In the genomic region with DNA sequence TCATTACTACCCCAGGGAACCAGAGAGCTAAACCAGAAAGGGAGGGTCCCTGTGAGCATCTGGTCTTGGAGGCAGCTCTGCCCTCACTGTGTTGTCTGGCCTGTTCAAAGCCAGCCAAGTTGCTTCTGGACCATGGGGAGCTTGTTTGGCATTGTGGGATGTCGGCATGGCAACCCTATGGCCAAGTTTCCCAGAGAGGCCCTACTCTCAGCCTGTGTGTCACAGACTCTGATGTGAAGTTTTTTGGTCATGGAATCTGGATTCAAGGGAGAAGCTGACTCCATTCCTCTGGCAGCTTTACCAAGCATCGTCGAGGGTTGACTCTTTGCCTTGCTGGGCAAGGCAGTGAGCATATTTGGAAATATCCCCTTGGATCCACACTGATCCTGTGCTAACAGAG, we compare ENCODE assay signal across 9 mouse cellular contexts. TPM values are rescaled to one million over a fixed set of nuclear protein-coding genes. Genes with fewer than 3 reads are reported as not detected.
DNase-seq lines count a peak whose midpoint lies in the region; ATAC-seq lines count a peak whose summit lies in the region.
"Had no signal": no experiment of that assay in that cellular context is flagged by ENCODE, and none has a peak within 500 bp of the region (broad histone marks: within the 10 kb centered on the region; RNA-seq: fewer than 3 reads in every experiment).

No protein-coding gene starts in this region.

- H3K4me1 ChIP-seq in heart, embryonic 12.5 days (replicated peaks): peaks cover 17% of the 10 kb centered on the region
- H3K4me1 ChIP-seq in midbrain, embryonic 16.5 days (ENCODE audit: control insufficient read depth, insufficient read depth, low read length): peaks cover 28% of the 10 kb centered on the region
- peaks cover 65% of the 10 kb centered on the region for H3K4me1 ChIP-seq in midbrain, embryonic 13.5 days (replicated peaks)

- intact Hi-C loops in gastrocnemius, postnatal 36 days (cut with DNase I): no loop called here

- H3K36me3 ChIP-seq in heart, embryonic 12.5 days: no peaks in the 10 kb centered on the region
- no peaks in the 10 kb centered on the region for H3K36me3 ChIP-seq in midbrain, embryonic 16.5 days (ENCODE audit: control insufficient read depth, insufficient read depth, low read length)
- no peaks in the 10 kb centered on the region for H3K36me3 ChIP-seq in midbrain, embryonic 13.5 days
- H3K36me3 ChIP-seq: embryonic facial prominence, embryonic 12.5 days had no signal

- 60% methylated on average over 3 of the region's 3 CpGs for WGBS in heart, embryonic 12.5 days
- 67% methylated on average over 3 of the region's 3 CpGs for WGBS in midbrain, embryonic 16.5 days
- WGBS in midbrain, embryonic 13.5 days: 66% methylated on average over 3 of the region's 3 CpGs

- no peak overlapping the region for H3K9ac ChIP-seq in heart, embryonic 12.5 days
- no peak overlapping the region for H3K9ac ChIP-seq in midbrain, embryonic 16.5 days (ENCODE audit: low read depth, low read length)
- no peak overlapping the region for H3K9ac ChIP-seq in midbrain, embryonic 13.5 days (replicated peaks)
- H3K9ac ChIP-seq: embryonic facial prominence, embryonic 12.5 days had no signal

- no peak overlapping the region for H3K4me2 ChIP-seq in heart, embryonic 12.5 days
- no peak overlapping the region for H3K4me2 ChIP-seq in midbrain, embryonic 16.5 days (ENCODE audit: low read length)
- no peak overlapping the region for H3K4me2 ChIP-seq in midbrain, embryonic 13.5 days (replicated peaks)
- H3K4me2 ChIP-seq: embryonic facial prominence, embryonic 12.5 days had no signal

- peaks cover 68% of the 10 kb centered on the region for H3K27me3 ChIP-seq in heart, embryonic 12.5 days (replicated peaks)
- no peaks in the 10 kb centered on the region for H3K27me3 ChIP-seq in midbrain, embryonic 16.5 days (ENCODE audit: control insufficient read depth, insufficient read depth, low read depth, low read length)
- peaks cover 16% of the 10 kb centered on the region for H3K27me3 ChIP-seq in midbrain, embryonic 13.5 days

- no peak for ATAC-seq in heart, embryonic 12.5 days (ENCODE audit: insufficient number of reproducible peaks, low FRiP score)
- ATAC-seq in midbrain, embryonic 16.5 days: no peak
- ATAC-seq in midbrain, embryonic 13.5 days: no peak
- ATAC-seq in cerebellum, adult (ENCODE audit: insufficient number of reproducible peaks, low FRiP score, low TSS enrichment): no peak

- H3K9me3 ChIP-seq in heart, embryonic 12.5 days (replicated peaks): no peaks in the 10 kb centered on the region
- no peaks in the 10 kb centered on the region for H3K9me3 ChIP-seq in midbrain, embryonic 16.5 days (replicated peaks; ENCODE audit: control insufficient read depth, low read length, poor library complexity, severe bottlenecking)
- H3K9me3 ChIP-seq in midbrain, embryonic 13.5 days: no peaks in the 10 kb centered on the region
- H3K9me3 ChIP-seq: embryonic facial prominence, embryonic 12.5 days had no signal

- DNase-seq in heart, adult 18-20 months: peak; percentile 40 to 59
- peak; percentile 50 to 51 for DNase-seq in gastrocnemius, postnatal 36 days
- no peak for DNase-seq in thymus, postnatal 10 days (ENCODE audit: low spot score in 2 of 2)
- DNase-seq in right cerebral cortex, postnatal 4 days: no peak

- no peak overlapping the region for H3K27ac ChIP-seq in heart, embryonic 12.5 days (ENCODE audit: poor library complexity, severe bottlenecking)
- H3K27ac ChIP-seq in midbrain, embryonic 16.5 days (ENCODE audit: low read length): 0 out of 2 replicates have a peak overlapping the region, but pooled peaks have one; percentile 35
- H3K27ac ChIP-seq in midbrain, embryonic 13.5 days: no peak overlapping the region
- H3K27ac ChIP-seq: embryonic facial prominence, embryonic 12.5 days had no signal

- H3K4me3 ChIP-seq in heart, embryonic 12.5 days: no peak overlapping the region
- no peak overlapping the region for H3K4me3 ChIP-seq in midbrain, embryonic 16.5 days (ENCODE audit: low read depth, low read length)
- no peak overlapping the region for H3K4me3 ChIP-seq in midbrain, embryonic 13.5 days (replicated peaks)
- H3K4me3 ChIP-seq: embryonic facial prominence, embryonic 12.5 days had no signal

RNA-seq across cellular contexts. Expression of gene Galnt16, which starts 3.9 kb away (rescaled TPM):
- total RNA-seq in heart, adult 18-20 months (2021): 1 to 10 TPM; 1.7 to 2.8 TPM
- polyA plus RNA-seq in heart, embryonic 12.5 days (2016; fragmentation: Nextera tagmentation; extraction: Ambion mirVana): 2.1 and 2.2 TPM in 2 replicates
- polyA plus RNA-seq in midbrain, embryonic 16.5 days (2015; fragmentation: Nextera tagmentation; extraction: Ambion mirVana): 41.8 and 43.3 TPM in 2 replicates
- polyA plus RNA-seq in midbrain, embryonic 13.5 days (2015; fragmentation: Nextera tagmentation; extraction: Ambion mirVana): 32.1 and 34.7 TPM in 2 replicates
- 1 to 10 TPM; 3.1 to 3.3 TPM for total RNA-seq in gastrocnemius, postnatal 36 days (2021)

RNA-seq across cellular contexts. Expression of gene Exd2, which starts 59.1 kb away (rescaled TPM):
- 10 to 100 TPM; 16.5 to 17.9 TPM for total RNA-seq in heart, adult 18-20 months (2021)
- polyA plus RNA-seq in heart, embryonic 12.5 days (2016; fragmentation: Nextera tagmentation; extraction: Ambion mirVana): 19.6 and 21.9 TPM in 2 replicates
- polyA plus RNA-seq in midbrain, embryonic 16.5 days (2015; fragmentation: Nextera tagmentation; extraction: Ambion mirVana): 66.4 and 66.9 TPM in 2 replicates
- polyA plus RNA-seq in midbrain, embryonic 13.5 days (2015; fragmentation: Nextera tagmentation; extraction: Ambion mirVana): 54.8 and 58.4 TPM in 2 replicates
- 10 to 100 TPM; 33.5 to 34.2 TPM for total RNA-seq in gastrocnemius, postnatal 36 days (2021)

Comparison
In these comparisons a context has a peak if more than half of its experiments do, and no peak if none do; other contexts are left out.
1. DNase-seq: peak in heart, adult 18-20 months (2 of 2) and gastrocnemius, postnatal 36 days (2 of 2); none in thymus, postnatal 10 days (0 of 2) and right cerebral cortex, postnatal 4 days (single experiment).
2. RNA of gene Galnt16, which starts 3.9 kb away (polyA plus RNA-seq): 41.8 to 43.3 TPM in midbrain, embryonic 16.5 days and 32.1 to 34.7 TPM in midbrain, embryonic 13.5 days; 2.1 to 2.2 TPM in heart, embryonic 12.5 days; every median in the first group is over 10 times any median in the second.